Mouse (Mus musculus) hindbrain, embryonic 14.5 days (tissue): ENCODE data around the gene Dnajc13. TPM values are rescaled to one million over a fixed set of nuclear protein-coding genes. Genes with fewer than 3 reads are reported as not detected.

Source experiments
- ATAC-seq: fragments of 200-750 bp; cut with Nextera tagmentation; 2 replicates; pipeline ENCODE4 v1.8.0; 2017; ENCODE audit warnings: moderate number of reproducible peaks, mild to moderate bottlenecking, moderate TSS enrichment, moderate library complexity; ENCODE audit not compliant: low FRiP score
- DNase-seq: peaks from one replicate; pipeline ENCODE4 v3.0.0-alpha.2; 2015; ENCODE audit warnings: low spot score
- H3K27ac ChIP-seq: fragments of 300-500 bp; sonication (generic); 2 replicates; pipeline ENCODE4 v1.5.1; 2014; ENCODE audit warnings: mild to moderate bottlenecking, moderate library complexity
- H3K27me3 ChIP-seq: fragments of 300-500 bp; sonication (generic); 2 replicates; pipeline ENCODE4 v1.6.1; 2014; ENCODE audit warnings: mild to moderate bottlenecking, low read length, mixed read lengths; ENCODE audit not compliant: control insufficient read depth, insufficient read depth
- H3K36me3 ChIP-seq: fragments of 300-500 bp; sonication (generic); replicated peaks from 2 replicates; pipeline ENCODE4 v1.6.1; 2014; ENCODE audit not compliant: control insufficient read depth, insufficient read depth
- H3K4me1 ChIP-seq: fragments of 300-500 bp; sonication (generic); replicated peaks from 2 replicates; pipeline ENCODE4 v1.6.1; 2014; ENCODE audit warnings: antibody characterized with exemption, low read length, mixed read lengths; ENCODE audit not compliant: control insufficient read depth, insufficient read depth
- H3K4me2 ChIP-seq: fragments of 300-500 bp; sonication (generic); replicated peaks from 2 replicates; pipeline ENCODE4 v1.6.1; 2014; ENCODE audit warnings: mild to moderate bottlenecking, moderate library complexity
- H3K4me3 ChIP-seq: fragments of 300-500 bp; sonication (generic); replicated peaks from 2 replicates; pipeline ENCODE4 v1.5.1; 2014; ENCODE audit warnings: mild to moderate bottlenecking, low read length
- H3K9ac ChIP-seq: fragments of 300-500 bp; sonication (generic); 2 replicates; pipeline ENCODE4 v1.6.1; 2014
- H3K9me3 ChIP-seq: fragments of 300-500 bp; sonication (generic); 2 replicates; pipeline ENCODE4 v1.6.1; 2016; ENCODE audit warnings: low read length; ENCODE audit not compliant: control insufficient read depth
- WGBS: fragments of 180-500 bp; shearing (Covaris S2); extraction: QIAGEN DNeasy Blood & Tissue Kit; methylation state at CpG from one replicate; pipeline ENCODE4 v1.1.7; 2014; 5-methylcytosine and 5-hydroxymethylcytosine counted together
- polyA plus RNA-seq: library from polyadenylated mRNA; unstranded; fragments of >200 nt; fragmentation: Nextera tagmentation; extraction: Ambion mirVana; gene quantifications from 2 replicates; pipeline ENCODE4 v1.2.1, GENCODE M21; 2014

Gene Dnajc13
- polyA plus RNA-seq, 1 experiment from 2014 or later: 25.3 TPM

DNA sequence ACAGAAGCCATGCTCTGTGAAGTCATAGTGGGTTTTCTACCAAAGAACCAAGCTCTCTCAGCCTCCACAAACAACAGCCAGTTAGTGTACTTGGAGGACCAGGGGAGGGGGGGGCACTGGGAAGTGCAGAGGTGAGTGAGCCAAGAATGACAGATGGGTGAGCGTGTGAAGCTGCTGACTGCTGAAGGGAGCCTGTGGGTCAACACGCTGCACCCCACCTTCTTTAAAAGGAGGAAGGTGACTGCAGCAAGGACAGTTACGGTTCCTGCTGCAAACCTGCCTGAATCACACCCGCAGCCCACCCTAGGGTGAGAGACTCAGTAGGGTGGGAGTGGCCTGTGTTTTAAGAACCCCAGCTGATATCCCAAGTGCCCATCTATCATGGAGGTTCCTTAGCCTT lies 81.1 kb downstream of the Dnajc13 start:
- WGBS: 94% methylated on average over 4 of the region's 4 CpGs
- DNase-seq (no peak), ATAC-seq (no peak)
- Histone ChIP-seq H3K27ac (no peak overlapping the region), H3K36me3 (peaks cover 83% of the 10 kb centered on the region), H3K4me3 (no peak overlapping the region), H3K4me2 (no peak overlapping the region), H3K9me3 (no peaks in the 10 kb centered on the region), H3K9ac (no peak overlapping the region), H3K4me1 (no peaks in the 10 kb centered on the region), H3K27me3 (no peaks in the 10 kb centered on the region)

DNA sequence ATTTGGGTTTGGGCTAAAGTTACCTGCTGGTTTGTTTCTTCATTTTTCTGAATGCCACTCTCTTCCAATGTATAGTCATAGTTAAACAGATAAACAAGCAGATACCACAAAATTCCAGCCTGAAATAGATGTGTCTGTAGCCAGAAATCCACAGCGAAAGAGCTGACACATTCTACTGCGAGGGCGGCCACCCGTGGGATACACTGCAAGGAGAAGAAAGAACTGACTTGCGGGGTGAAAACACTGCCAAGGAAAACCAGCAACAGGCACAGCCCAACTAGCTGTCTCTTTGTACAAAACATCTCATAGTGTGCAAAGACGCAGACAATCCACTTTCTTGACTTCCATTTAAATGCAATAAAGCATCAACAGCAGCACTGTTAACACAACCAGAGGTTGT lies 82.7 kb downstream of the Dnajc13 start:
- Histone ChIP-seq H3K9ac (no peak overlapping the region), H3K4me3 (no peak overlapping the region), H3K4me1 (no peaks in the 10 kb centered on the region), H3K9me3 (no peaks in the 10 kb centered on the region), H3K27me3 (no peaks in the 10 kb centered on the region), H3K36me3 (peaks cover 91% of the 10 kb centered on the region), H3K4me2 (no peak overlapping the region), H3K27ac (no peak overlapping the region)
- ATAC-seq (no peak), DNase-seq (no peak)
- WGBS: 95% methylated on average over 6 of the region's 6 CpGs

DNA sequence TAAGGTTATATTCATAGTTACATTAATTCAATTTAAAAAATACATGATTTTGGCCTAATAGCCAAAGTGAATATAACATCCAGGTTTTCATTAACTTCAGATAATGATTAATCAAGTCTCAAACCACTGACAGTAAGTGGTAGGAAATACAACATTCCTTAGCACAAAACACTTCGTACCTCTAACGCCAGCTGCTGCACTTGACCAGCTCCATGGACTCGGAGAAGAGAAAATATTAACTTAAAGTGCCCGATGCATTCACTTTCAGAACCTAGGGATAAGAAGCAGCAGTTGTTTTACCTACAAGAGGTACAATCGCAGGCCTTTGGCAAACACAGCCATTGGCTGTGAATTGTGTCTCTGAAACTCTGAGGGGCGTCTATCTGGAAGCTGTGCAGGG lies 90.4 kb downstream of the Dnajc13 start:
- H3K9me3 ChIP-seq: no peaks in the 10 kb centered on the region
- H3K9ac ChIP-seq: no peak overlapping the region
- DNase-seq: no peak
- WGBS: 96% methylated on average over 6 of the region's 6 CpGs
- no peak for ATAC-seq
- H3K27me3 ChIP-seq: no peaks in the 10 kb centered on the region
- no peak overlapping the region for H3K4me2 ChIP-seq
- H3K4me1 ChIP-seq: no peaks in the 10 kb centered on the region
- H3K36me3 ChIP-seq: peaks cover 88% of the 10 kb centered on the region
- H3K4me3 ChIP-seq: no peak overlapping the region
- H3K27ac ChIP-seq: no peak overlapping the region

DNA sequence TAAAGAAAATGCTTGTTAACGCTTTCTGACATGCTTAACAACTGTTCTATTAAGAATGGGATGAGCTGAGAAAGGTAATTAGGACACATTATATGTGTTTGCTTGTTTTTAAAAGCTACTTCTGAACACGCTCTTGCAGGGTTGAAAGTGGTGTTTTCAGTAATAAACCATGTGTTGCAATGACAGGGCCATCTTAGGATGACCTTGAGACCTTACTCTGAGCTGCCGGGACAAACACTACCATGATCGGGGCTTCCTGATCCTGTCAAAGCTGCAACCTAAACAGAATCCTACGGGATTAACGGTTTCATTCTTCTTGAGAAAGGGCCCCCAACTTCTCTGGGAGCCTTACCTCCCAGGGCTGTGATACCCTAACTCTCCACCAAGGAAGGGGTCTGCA lies 91.1 kb downstream of the Dnajc13 start:
- no peak for DNase-seq
- 95% methylated on average over 6 of the region's 6 CpGs for WGBS

DNA sequence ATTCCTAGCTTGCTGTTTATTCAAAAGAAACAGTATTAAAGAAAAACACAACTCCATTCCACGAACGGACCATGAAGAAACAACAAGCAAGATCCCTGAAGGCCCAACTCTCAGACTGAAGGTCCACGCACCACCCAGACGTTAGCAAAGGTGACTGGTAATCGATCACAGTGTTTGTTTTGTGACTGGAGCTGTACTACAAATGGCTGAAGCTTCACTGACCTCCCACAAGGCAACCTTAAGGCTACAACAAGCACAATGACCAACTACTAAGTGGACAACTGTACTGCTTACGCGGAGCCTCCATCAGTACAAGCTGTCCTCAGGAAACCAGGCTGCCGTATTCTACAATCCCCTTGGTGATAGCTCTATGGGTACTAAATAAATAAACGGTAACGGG lies 92.7 kb downstream of the Dnajc13 start:
- DNase-seq (no peak), ATAC-seq (no peak)
- Histone ChIP-seq H3K4me1 (no peaks in the 10 kb centered on the region), H3K36me3 (peaks cover 87% of the 10 kb centered on the region), H3K9ac (no peak overlapping the region), H3K27me3 (no peaks in the 10 kb centered on the region), H3K4me3 (no peak overlapping the region), H3K27ac (no peak overlapping the region), H3K4me2 (no peak overlapping the region), H3K9me3 (no peaks in the 10 kb centered on the region)
- WGBS: 94% methylated on average over 10 of the region's 10 CpGs

More for the DNA sequence above, 91.1 kb downstream of the Dnajc13 start:
- Histone ChIP-seq H3K36me3 (peaks cover 88% of the 10 kb centered on the region), H3K4me1 (no peaks in the 10 kb centered on the region), H3K27ac (no peak overlapping the region), H3K4me3 (no peak overlapping the region), H3K9ac (no peak overlapping the region), H3K9me3 (no peaks in the 10 kb centered on the region), H3K4me2 (no peak overlapping the region), H3K27me3 (no peaks in the 10 kb centered on the region)
- ATAC-seq: no peak

DNA sequence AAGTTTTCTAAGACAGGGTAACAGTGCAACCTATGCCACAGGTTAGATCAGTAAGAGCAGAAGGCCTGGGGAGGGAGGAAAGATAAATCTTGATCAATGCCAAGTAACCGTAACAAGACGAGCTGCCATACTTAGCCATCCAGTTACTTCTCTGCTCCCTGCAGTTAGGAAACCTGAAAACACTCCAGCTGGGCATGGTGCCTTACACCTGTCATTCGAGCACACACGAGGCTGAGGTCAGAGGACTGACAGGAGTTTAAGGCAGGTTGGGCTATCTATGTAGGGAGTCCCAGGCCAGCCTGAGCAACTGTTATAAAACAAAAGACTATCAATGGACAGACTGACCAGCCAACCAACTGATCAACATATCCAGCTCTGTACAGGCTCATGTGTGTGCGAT lies 96.8 kb downstream of the Dnajc13 start:
- Histone ChIP-seq H3K27me3 (no peaks in the 10 kb centered on the region), H3K4me1 (no peaks in the 10 kb centered on the region), H3K27ac (no peak overlapping the region), H3K9me3 (no peaks in the 10 kb centered on the region), H3K36me3 (peaks cover 88% of the 10 kb centered on the region), H3K9ac (no peak overlapping the region), H3K4me3 (no peak overlapping the region), H3K4me2 (no peak overlapping the region)
- WGBS: 97% methylated on average over 5 of the region's 5 CpGs
- ATAC-seq (no peak), DNase-seq (no peak)

DNA sequence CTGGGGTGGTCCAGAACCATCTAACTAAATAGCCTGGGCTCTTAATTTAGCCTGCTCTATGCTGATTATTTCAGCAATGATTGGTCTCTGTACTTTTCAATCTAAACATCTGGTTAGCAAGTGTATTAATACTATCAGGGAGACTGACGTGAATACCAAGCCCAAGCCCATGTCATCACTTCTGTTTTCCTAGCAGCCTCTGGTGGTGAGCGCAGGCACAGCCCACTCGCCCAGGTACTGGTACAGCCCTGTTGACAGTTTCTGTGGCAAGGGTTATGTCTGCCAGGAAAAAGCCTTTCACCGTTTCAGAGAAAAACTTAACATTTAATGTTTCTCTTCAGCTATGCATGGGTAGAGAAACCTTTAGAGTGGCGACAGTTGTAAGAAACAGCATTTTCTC lies 98.5 kb downstream of the Dnajc13 start:
- 90% methylated on average over 5 of the region's 5 CpGs for WGBS
- H3K27me3 ChIP-seq: no peaks in the 10 kb centered on the region
- H3K9me3 ChIP-seq: no peaks in the 10 kb centered on the region
- H3K4me3 ChIP-seq: no peak overlapping the region
- DNase-seq: no peak
- peaks cover 88% of the 10 kb centered on the region for H3K36me3 ChIP-seq
- H3K27ac ChIP-seq: no peak overlapping the region
- no peak overlapping the region for H3K4me2 ChIP-seq
- ATAC-seq: no peak
- H3K9ac ChIP-seq: no peak overlapping the region
- no peaks in the 10 kb centered on the region for H3K4me1 ChIP-seq

DNA sequence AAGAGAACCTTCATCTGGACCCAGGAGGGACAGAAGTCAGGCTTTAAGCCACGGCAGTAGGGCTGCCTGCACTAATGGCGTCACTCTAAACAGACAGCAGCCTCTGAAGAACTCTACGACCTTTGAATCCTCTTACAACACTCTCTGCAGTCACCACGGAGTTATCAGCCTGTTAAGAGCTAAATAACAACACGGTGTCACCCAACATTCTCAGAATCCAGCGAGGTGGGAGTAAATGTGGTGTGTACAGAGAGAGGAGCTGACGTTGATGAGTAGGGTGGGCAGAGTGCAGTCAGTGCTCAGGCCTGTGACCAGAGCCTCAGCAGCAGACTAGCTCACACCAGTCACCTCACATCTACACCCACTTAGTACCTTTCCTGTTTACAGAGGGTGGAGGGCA lies 101.6 kb downstream of the Dnajc13 start:
- DNase-seq: no peak
- Histone ChIP-seq H3K27me3 (no peaks in the 10 kb centered on the region), H3K36me3 (peaks cover 96% of the 10 kb centered on the region), H3K4me3 (no peak overlapping the region), H3K9ac (no peak overlapping the region), H3K9me3 (no peaks in the 10 kb centered on the region), H3K4me2 (no peak overlapping the region), H3K27ac (no peak overlapping the region), H3K4me1 (no peaks in the 10 kb centered on the region)
- 89% methylated on average over 7 of the region's 7 CpGs for WGBS
- no peak for ATAC-seq

DNA sequence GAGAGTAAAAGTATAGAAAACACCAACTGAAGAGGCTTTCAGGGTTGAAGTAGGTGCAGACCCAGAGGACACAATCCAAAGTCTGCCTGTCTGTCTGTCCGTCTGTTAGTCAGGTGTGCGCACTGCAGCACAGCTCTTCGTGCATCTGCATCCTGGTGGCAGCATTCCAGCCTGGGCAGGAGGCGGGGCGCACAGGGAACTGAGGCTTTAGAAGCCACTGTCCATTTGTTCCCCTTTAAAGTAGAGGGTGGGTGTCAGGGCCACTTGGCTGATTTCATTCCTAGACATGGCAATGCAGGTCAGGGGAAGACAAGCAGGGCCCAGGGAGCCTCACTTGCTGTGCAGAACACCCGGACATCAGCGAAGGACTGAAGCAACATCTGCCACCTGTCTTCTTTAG lies 105.4 kb downstream of the Dnajc13 start:
- no peak overlapping the region for H3K4me3 ChIP-seq
- H3K27ac ChIP-seq: no peak overlapping the region
- no peaks in the 10 kb centered on the region for H3K9me3 ChIP-seq
- no peak overlapping the region for H3K4me2 ChIP-seq
- 98% methylated on average over 7 of the region's 7 CpGs for WGBS
- no peaks in the 10 kb centered on the region for H3K4me1 ChIP-seq
- no peaks in the 10 kb centered on the region for H3K27me3 ChIP-seq
- no peak for DNase-seq
- H3K9ac ChIP-seq: no peak overlapping the region
- peaks cover 99% of the 10 kb centered on the region for H3K36me3 ChIP-seq
- ATAC-seq: no peak

DNA sequence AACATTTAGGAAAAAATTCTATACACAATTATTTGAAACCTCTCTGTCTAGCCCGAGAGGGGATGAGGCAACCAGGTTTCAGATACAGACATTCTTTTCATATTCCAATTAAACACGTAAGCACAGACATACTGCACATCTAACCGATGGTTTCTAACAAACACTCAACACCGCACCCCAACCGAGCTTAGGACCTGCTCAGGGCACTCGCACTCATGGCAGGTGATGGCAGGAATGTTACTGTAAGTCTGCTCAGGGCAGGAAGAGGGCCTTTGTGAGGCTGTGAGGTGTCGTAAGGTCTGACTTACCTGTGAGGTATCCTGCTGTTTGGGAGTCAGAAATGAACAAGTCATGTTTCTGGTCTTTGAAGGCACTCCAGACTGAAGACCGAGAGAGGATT lies 106.2 kb downstream of the Dnajc13 start:
- H3K4me1 ChIP-seq: no peaks in the 10 kb centered on the region
- ATAC-seq (no peak), DNase-seq (no peak)
- no peaks in the 10 kb centered on the region for H3K9me3 ChIP-seq
- H3K27ac ChIP-seq: no peak overlapping the region
- no peak overlapping the region for H3K9ac ChIP-seq
- 97% methylated on average over 8 of the region's 8 CpGs for WGBS
- H3K4me3 ChIP-seq: no peak overlapping the region
- H3K27me3 ChIP-seq: no peaks in the 10 kb centered on the region
- H3K4me2 ChIP-seq: no peak overlapping the region
- H3K36me3 ChIP-seq: peaks cover 98% of the 10 kb centered on the region
